Comparison of ENCODE assay signal across 8 mouse cellular contexts in genomic region chr15:78796196-78797059, GRCm38 (mm10). TPM values are rescaled to one million over a fixed set of nuclear protein-coding genes. Genes with fewer than 3 reads are reported as not detected.
A peak's percentile ranks its signal among the peaks of the same experiment; 100 is the strongest.
DNase-seq lines count a peak whose midpoint lies in the region; ATAC-seq and TF ChIP-seq lines count a peak whose summit lies in the region.

No protein-coding gene starts in this region.

- no peak overlapping the region for H3K4me3 ChIP-seq in kidney, adult 2 months (ENCODE audit: insufficient read depth, low read depth, low read length)
- H3K4me3 ChIP-seq in stomach, postnatal 0 days (ENCODE audit: low read depth, low read length): no peak overlapping the region

- no peaks in the 10 kb centered on the region for H3K9me3 ChIP-seq in stomach, postnatal 0 days (ENCODE audit: control insufficient read depth, low read length)

- H3K4me2 ChIP-seq in stomach, postnatal 0 days (replicated peaks; ENCODE audit: low read depth): no peak overlapping the region

- 26% methylated on average over 25 of the region's 25 CpGs for WGBS in kidney, adult 2 months
- 38% methylated on average over 25 of the region's 25 CpGs for WGBS in stomach, postnatal 0 days

- no peak for ATAC-seq in cerebellum, adult (ENCODE audit: insufficient number of reproducible peaks, low FRiP score, low TSS enrichment)
- peak; percentile 17; the same call in 1 of the 2 replicates for ATAC-seq in stomach, postnatal 0 days (ENCODE audit: low FRiP score, low TSS enrichment)

- no peak for TF ChIP-seq EP300 in stomach, postnatal 0 days (optimal IDR thresholded peaks at IDR 0.05)

- no peaks in the 10 kb centered on the region; the same call in 1 of the 2 replicates for H3K36me3 ChIP-seq in kidney, adult 2 months (ENCODE audit: control insufficient read depth, insufficient read depth, low read length)
- 0 out of 2 replicates have a peak, but pooled peaks cover 2% of the 10 kb centered on the region for H3K36me3 ChIP-seq in stomach, postnatal 0 days (ENCODE audit: control insufficient read depth, insufficient read depth, low read length)

- peak overlapping the region; percentile 48 for H3K27ac ChIP-seq in kidney, adult 2 months (ENCODE audit: insufficient read depth, low read depth, low read length)
- 0 out of 2 replicates have a peak overlapping the region, but pooled peaks have one; percentile 8 for H3K27ac ChIP-seq in stomach, postnatal 0 days (replicated peaks)

- no peak for TF ChIP-seq POLR2A in kidney, adult 2 months (IDR thresholded peaks at IDR 0.05; ENCODE audit: low read depth, low read length)

- H3K27me3 ChIP-seq in kidney, adult 2 months (replicated peaks; ENCODE audit: control insufficient read depth, insufficient read depth, low read length): no peaks in the 10 kb centered on the region
- no peaks in the 10 kb centered on the region for H3K27me3 ChIP-seq in stomach, postnatal 0 days (ENCODE audit: control insufficient read depth, insufficient read depth, low read length)

- peak; percentile 69 to 83 for DNase-seq in cerebellum, postnatal 14 days
- DNase-seq in urinary bladder, postnatal 14 days (ENCODE audit: low spot score): peak; percentile 41
- no peak for DNase-seq in urinary bladder, adult 18-20 months (ENCODE audit: low spot score in 2 of 2)
- DNase-seq in kidney, adult 2 months: peak; percentile 87
- no peak for DNase-seq in stomach, postnatal 0 days (ENCODE audit: low spot score)
- no peak for DNase-seq in yolk sac, embryonic 10.5 days (ENCODE audit: low spot score)
- no peak for DNase-seq in frontal cortex, postnatal 36 days (ENCODE audit: low spot score in 2 of 2)

- H3K9ac ChIP-seq in stomach, postnatal 0 days (ENCODE audit: low read length): no peak overlapping the region

- TF ChIP-seq CTCF in kidney, adult 2 months (conservative IDR thresholded peaks at IDR 0.05; ENCODE audit: insufficient read depth, insufficient read length, low read depth, low read length): no peak
- TF ChIP-seq CTCF in stomach, postnatal 0 days (IDR thresholded peaks at IDR 0.05; ENCODE audit: low read depth): no peak

- H3K4me1 ChIP-seq in kidney, adult 2 months (ENCODE audit: control insufficient read depth, insufficient read depth, low read length): peaks cover 34% of the 10 kb centered on the region
- no peaks in the 10 kb centered on the region for H3K4me1 ChIP-seq in stomach, postnatal 0 days (replicated peaks; ENCODE audit: control insufficient read depth, insufficient read depth)

RNA-seq across cellular contexts. Expression of gene Card10, which starts 6.4 kb away (rescaled TPM):
- 80.4 and 93.7 TPM in 2 replicates for polyA plus RNA-seq in kidney, adult 2 months (2012; rRNA removed)
- 2.4 and 2.8 TPM in 2 replicates for polyA plus RNA-seq in stomach, postnatal 0 days (2015; fragmentation: Nextera tagmentation; extraction: Ambion mirVana)

RNA-seq across cellular contexts. Expression of gene Mfng, which starts 23.2 kb away (rescaled TPM):
- polyA plus RNA-seq in kidney, adult 2 months (2012; rRNA removed): 15.7 and 16.6 TPM in 2 replicates
- polyA plus RNA-seq in stomach, postnatal 0 days (2015; fragmentation: Nextera tagmentation; extraction: Ambion mirVana): 5.6 and 7.2 TPM in 2 replicates

RNA-seq across cellular contexts. Expression of gene Cdc42ep1, which starts 46.0 kb away (rescaled TPM):
- 59.2 and 66.7 TPM in 2 replicates for polyA plus RNA-seq in kidney, adult 2 months (2012; rRNA removed)
- 37.7 and 45.4 TPM in 2 replicates for polyA plus RNA-seq in stomach, postnatal 0 days (2015; fragmentation: Nextera tagmentation; extraction: Ambion mirVana)

RNA-seq across cellular contexts. Expression of gene Lgals2, which starts 58.9 kb away (rescaled TPM):
- polyA plus RNA-seq in kidney, adult 2 months (2012; rRNA removed): 0.24 and 0.25 TPM in 2 replicates
- polyA plus RNA-seq in stomach, postnatal 0 days (2015; fragmentation: Nextera tagmentation; extraction: Ambion mirVana): 39.4 and 39.5 TPM in 2 replicates

Comparison
In these comparisons a context has a peak if more than half of its experiments do, and no peak if none do; other contexts are left out.
1. DNase-seq: peak in cerebellum, postnatal 14 days (2 of 2), urinary bladder, postnatal 14 days (single experiment) and kidney, adult 2 months (single experiment); none in urinary bladder, adult 18-20 months (0 of 2), stomach, postnatal 0 days (single experiment), yolk sac, embryonic 10.5 days (single experiment) and frontal cortex, postnatal 36 days (0 of 2).
2. RNA of gene Card10, which starts 6.4 kb away (polyA plus RNA-seq): 80.4 to 93.7 TPM in kidney, adult 2 months; 2.4 to 2.8 TPM in stomach, postnatal 0 days; every median in the first group is over 10 times any median in the second.